Mouse (Mus musculus): ENCODE results near the gene Pdc.
A peak's percentile ranks its signal among the peaks of the same experiment; 100 is the strongest.
"Not testable (repeated sequence)": the region's sequence is repeated elsewhere in the genome, so short reads cannot be mapped to it uniquely, and the experiment has no call there.

Gene Pdc

DNA sequence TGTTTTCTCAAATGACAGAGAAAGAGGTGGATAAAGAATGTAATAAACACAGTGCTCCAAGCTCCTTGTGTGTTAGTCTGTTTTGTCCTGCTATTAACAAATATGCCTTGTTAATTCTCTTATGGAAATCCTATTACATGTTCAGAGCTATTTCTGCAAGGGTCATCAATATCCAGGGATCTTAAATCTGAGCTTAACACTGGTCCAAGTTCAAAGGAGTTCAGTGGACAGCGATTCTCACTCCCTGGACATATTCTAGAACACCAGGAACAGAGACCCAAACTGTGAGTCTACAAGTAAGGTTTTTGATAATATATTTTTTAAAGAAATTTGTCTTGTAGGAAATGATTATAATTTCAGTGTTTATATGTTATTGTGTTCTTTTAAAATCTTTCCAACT lies at the start of gene Pdc:
Gene Pdc, plus strand, starts transcription at position 213 of the 400 bp plus-strand sequence.
- no peaks in the 10 kb centered on the region for H3K27me3 ChIP-seq (ENCODE audit: insufficient read depth, low read length)
- TF ChIP-seq POU5F1 (IDR thresholded peaks at IDR 0.05; ENCODE audit: borderline replicate concordance, low read length) (no peak), NANOG (IDR thresholded peaks at IDR 0.05; ENCODE audit: borderline replicate concordance, low read length) (no peak), CTCF (conservative IDR thresholded peaks at IDR 0.05; ENCODE audit: low read length) (no peak)
- no peaks in the 10 kb centered on the region for H3K4me1 ChIP-seq (replicated peaks; ENCODE audit: low read depth, low read length)
- H3K36me3 ChIP-seq (ENCODE audit: insufficient read depth, low read length): no peaks in the 10 kb centered on the region
- no peak within 1 kb of the TSS for H3K4me3 ChIP-seq (replicated peaks; ENCODE audit: low read length)
- H3K9me3 ChIP-seq (ENCODE audit: low read length): no peaks in the 10 kb centered on the region

- not testable (repeated sequence) for H3K36me3 ChIP-seq (ENCODE audit: insufficient read depth, low read length); H3K4me1 ChIP-seq (replicated peaks; ENCODE audit: low read depth, low read length); H3K4me3 ChIP-seq (replicated peaks; ENCODE audit: low read length); H3K27me3 ChIP-seq (ENCODE audit: insufficient read depth, low read length)
- H3K9me3 ChIP-seq (ENCODE audit: low read length): peaks cover 16% of the 10 kb centered on the region
These were observed 25.2 kb upstream of the Pdc start for GRCm38 (mm10) chr1:150294051-150294450.

GRCm38 (mm10) chr1:150307599-150307998 lies 11.6 kb upstream of the Pdc start:
- no peaks in the 10 kb centered on the region for H3K4me1 ChIP-seq (replicated peaks; ENCODE audit: low read depth, low read length)
- TF ChIP-seq POU5F1 (IDR thresholded peaks at IDR 0.05; ENCODE audit: borderline replicate concordance, low read length): no peak
- TF ChIP-seq CTCF (conservative IDR thresholded peaks at IDR 0.05; ENCODE audit: low read length): peak; percentile 81
- no peak overlapping the region for H3K4me3 ChIP-seq (replicated peaks; ENCODE audit: low read length)
- no peaks in the 10 kb centered on the region for H3K36me3 ChIP-seq (ENCODE audit: insufficient read depth, low read length)
- H3K27me3 ChIP-seq (ENCODE audit: insufficient read depth, low read length): no peaks in the 10 kb centered on the region
- no peaks in the 10 kb centered on the region for H3K9me3 ChIP-seq (ENCODE audit: low read length)

GRCm38 (mm10) chr1:150335111-150335510 lies 15.9 kb downstream of the Pdc start:
- Histone ChIP-seq H3K27me3 (ENCODE audit: insufficient read depth, low read length) (no peaks in the 10 kb centered on the region), H3K36me3 (ENCODE audit: insufficient read depth, low read length) (no peaks in the 10 kb centered on the region), H3K9me3 (ENCODE audit: low read length) (no peaks in the 10 kb centered on the region), H3K4me1 (replicated peaks; ENCODE audit: low read depth, low read length) (no peaks in the 10 kb centered on the region), H3K4me3 (replicated peaks; ENCODE audit: low read length) (no peak overlapping the region)
- TF ChIP-seq CTCF (conservative IDR thresholded peaks at IDR 0.05; ENCODE audit: low read length): no peak
- no peak for TF ChIP-seq NANOG (IDR thresholded peaks at IDR 0.05; ENCODE audit: borderline replicate concordance, low read length)
- no peak for TF ChIP-seq POU5F1 (IDR thresholded peaks at IDR 0.05; ENCODE audit: borderline replicate concordance, low read length)

- H3K27me3 ChIP-seq (ENCODE audit: insufficient read depth, low read length): no peaks in the 10 kb centered on the region
- H3K36me3 ChIP-seq (ENCODE audit: insufficient read depth, low read length): peaks cover 23% of the 10 kb centered on the region
- H3K4me1 ChIP-seq (replicated peaks; ENCODE audit: low read depth, low read length): no peaks in the 10 kb centered on the region
- H3K9me3 ChIP-seq (ENCODE audit: low read length): peaks cover 16% of the 10 kb centered on the region
- H3K4me3 ChIP-seq (replicated peaks; ENCODE audit: low read length): no peak overlapping the region
- TF ChIP-seq POU5F1 (IDR thresholded peaks at IDR 0.05; ENCODE audit: borderline replicate concordance, low read length): no peak
- TF ChIP-seq CTCF (conservative IDR thresholded peaks at IDR 0.05; ENCODE audit: low read length): no peak
- TF ChIP-seq NANOG (IDR thresholded peaks at IDR 0.05; ENCODE audit: borderline replicate concordance, low read length): no peak
These were observed 41.6 kb downstream of the Pdc start for GRCm38 (mm10) chr1:150360864-150361263.

- Histone ChIP-seq H3K4me1 (replicated peaks; ENCODE audit: low read depth, low read length) (0 out of 2 replicates have a peak, but pooled peaks cover 4% of the 10 kb centered on the region), H3K4me3 (replicated peaks; ENCODE audit: low read length) (no peak overlapping the region), H3K9me3 (ENCODE audit: low read length) (no peaks in the 10 kb centered on the region), H3K27me3 (ENCODE audit: insufficient read depth, low read length) (no peaks in the 10 kb centered on the region), H3K36me3 (ENCODE audit: insufficient read depth, low read length) (0 out of 2 replicates have a peak, but pooled peaks cover 14% of the 10 kb centered on the region)
- TF ChIP-seq CTCF (conservative IDR thresholded peaks at IDR 0.05; ENCODE audit: low read length): peak; percentile 85
- no peak for TF ChIP-seq POU5F1 (IDR thresholded peaks at IDR 0.05; ENCODE audit: borderline replicate concordance, low read length)
These were observed 53.7 kb downstream of the Pdc start for GRCm38 (mm10) chr1:150372895-150373294.

DNA sequence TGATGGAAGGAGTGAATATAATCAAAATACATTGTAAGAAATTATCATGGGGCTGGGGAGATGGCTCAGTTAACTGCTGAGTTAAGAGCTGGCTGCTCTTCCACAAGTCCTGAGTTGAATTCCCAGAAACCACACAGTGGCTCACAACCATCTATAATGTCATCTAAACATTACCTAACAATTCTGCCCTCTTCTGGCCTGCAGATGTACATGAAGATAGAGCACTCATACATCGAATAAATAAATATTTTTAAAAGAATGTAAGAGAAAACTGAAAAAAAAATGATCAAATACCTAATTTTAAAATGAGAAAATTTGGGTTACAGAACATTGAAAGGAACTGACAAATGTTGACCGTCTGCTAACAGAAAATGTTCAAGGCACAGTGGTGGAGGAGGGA lies 55.0 kb downstream of the Pdc start:
- H3K36me3 ChIP-seq (ENCODE audit: insufficient read depth, low read length): peaks cover 16% of the 10 kb centered on the region; the same call in 1 of the 2 replicates

More for the DNA sequence above, 55.0 kb downstream of the Pdc start:
- Histone ChIP-seq H3K9me3 (ENCODE audit: low read length) (no peaks in the 10 kb centered on the region), H3K4me1 (replicated peaks; ENCODE audit: low read depth, low read length) (0 out of 2 replicates have a peak, but pooled peaks cover 5% of the 10 kb centered on the region), H3K27me3 (ENCODE audit: insufficient read depth, low read length) (no peaks in the 10 kb centered on the region), H3K4me3 (replicated peaks; ENCODE audit: low read length) (no peak overlapping the region)
- TF ChIP-seq CTCF (conservative IDR thresholded peaks at IDR 0.05; ENCODE audit: low read length): no peak
- no peak for TF ChIP-seq POU5F1 (IDR thresholded peaks at IDR 0.05; ENCODE audit: borderline replicate concordance, low read length)
- no peak for TF ChIP-seq NANOG (IDR thresholded peaks at IDR 0.05; ENCODE audit: borderline replicate concordance, low read length)
